Mouse (Mus musculus) kidney, embryonic 14.5 days (tissue): ENCODE measurements around the gene Cited4. TPM values are rescaled to one million over a fixed set of nuclear protein-coding genes. Genes with fewer than 3 reads are reported as not detected.

Experiments used
- ATAC-seq: fragments of 200-750 bp; cut with Nextera tagmentation; 2 replicates; pipeline ENCODE4 v1.8.0; 2017; ENCODE audit warnings: moderate number of reproducible peaks, mild to moderate bottlenecking, moderate TSS enrichment, moderate library complexity; ENCODE audit not compliant: low FRiP score, low TSS enrichment
- H3K27ac ChIP-seq: fragments of 300-500 bp; sonication (generic); 2 replicates; pipeline ENCODE4 v1.5.1; 2014; ENCODE audit warnings: low read depth, mild to moderate bottlenecking, low read length, moderate library complexity, mixed read lengths
- H3K27me3 ChIP-seq: fragments of 300-500 bp; sonication (generic); 2 replicates; pipeline ENCODE4 v1.6.1; 2014; ENCODE audit warnings: mild to moderate bottlenecking, low read length; ENCODE audit not compliant: control insufficient read depth, insufficient read depth
- H3K36me3 ChIP-seq: fragments of 300-500 bp; sonication (generic); 2 replicates; pipeline ENCODE4 v1.6.1; 2014; ENCODE audit warnings: low read length, mixed read lengths; ENCODE audit not compliant: control insufficient read depth, insufficient read depth
- H3K4me1 ChIP-seq: fragments of 300-500 bp; sonication (generic); 2 replicates; pipeline ENCODE4 v1.6.1; 2014; ENCODE audit warnings: low read length, mixed read lengths; ENCODE audit not compliant: control insufficient read depth, insufficient read depth
- H3K4me2 ChIP-seq: fragments of 300-500 bp; sonication (generic); replicated peaks from 2 replicates; pipeline ENCODE4 v1.6.1; 2014; ENCODE audit warnings: low read depth, mild to moderate bottlenecking, low read length
- H3K4me3 ChIP-seq: fragments of 300-500 bp; sonication (generic); 2 replicates; pipeline ENCODE4 v1.5.1; 2014; ENCODE audit warnings: mild to moderate bottlenecking, low read length
- H3K9ac ChIP-seq: fragments of 300-500 bp; sonication (generic); 2 replicates; pipeline ENCODE4 v1.6.1; 2014; ENCODE audit warnings: low read depth, mild to moderate bottlenecking, low read length, moderate library complexity
- H3K9me3 ChIP-seq: fragments of 300-500 bp; sonication (generic); 2 replicates; pipeline ENCODE4 v1.6.1; 2016; ENCODE audit warnings: low read length; ENCODE audit not compliant: control insufficient read depth
- WGBS: fragments of 180-500 bp; shearing (Covaris S2); extraction: QIAGEN DNeasy Blood & Tissue Kit; methylation state at CpG from one replicate; pipeline ENCODE4 v1.1.7; 2014; 5-methylcytosine and 5-hydroxymethylcytosine counted together
- polyA plus RNA-seq: library from polyadenylated mRNA; unstranded; fragments of >200 nt; fragmentation: Nextera tagmentation; extraction: Ambion mirVana; gene quantifications from 2 replicates; pipeline ENCODE4 v1.2.1, GENCODE M21; 2014

The Cited4 gene
- 9.3 and 11.0 TPM in 2 replicates for polyA plus RNA-seq

- Histone ChIP-seq H3K4me1 (no peaks in the 10 kb centered on the region), H3K9ac (peak within 1 kb of the TSS; percentile 59), H3K9me3 (no peaks in the 10 kb centered on the region), H3K27ac (no peak within 1 kb of the TSS), H3K36me3 (no peaks in the 10 kb centered on the region), H3K4me2 (peak within 1 kb of the TSS; percentile 97), H3K27me3 (peaks cover 22% of the 10 kb centered on the region), H3K4me3 (peak within 1 kb of the TSS; percentile 52)
- peak; percentile 90 for ATAC-seq
- under 1% methylated on average over 50 of the region's 50 CpGs for WGBS
Measured at GRCm38 (mm10) chr4:120666358-120667024, at the start of gene Cited4. TSS of gene Cited4 (plus strand) at chr4:120666572.

- no peaks in the 10 kb centered on the region for H3K4me1 ChIP-seq
- H3K9me3 ChIP-seq: no peaks in the 10 kb centered on the region
- H3K9ac ChIP-seq: no peak overlapping the region
- ATAC-seq: no peak
- no peak overlapping the region for H3K27ac ChIP-seq
- H3K36me3 ChIP-seq: no peaks in the 10 kb centered on the region
- WGBS: 82% methylated on average over 6 of the region's 6 CpGs
- no peaks in the 10 kb centered on the region for H3K27me3 ChIP-seq
- no peak overlapping the region for H3K4me3 ChIP-seq
- no peak overlapping the region for H3K4me2 ChIP-seq
Measured at GRCm38 (mm10) chr4:120627728-120628127, 38.6 kb upstream of the Cited4 start.

DNA sequence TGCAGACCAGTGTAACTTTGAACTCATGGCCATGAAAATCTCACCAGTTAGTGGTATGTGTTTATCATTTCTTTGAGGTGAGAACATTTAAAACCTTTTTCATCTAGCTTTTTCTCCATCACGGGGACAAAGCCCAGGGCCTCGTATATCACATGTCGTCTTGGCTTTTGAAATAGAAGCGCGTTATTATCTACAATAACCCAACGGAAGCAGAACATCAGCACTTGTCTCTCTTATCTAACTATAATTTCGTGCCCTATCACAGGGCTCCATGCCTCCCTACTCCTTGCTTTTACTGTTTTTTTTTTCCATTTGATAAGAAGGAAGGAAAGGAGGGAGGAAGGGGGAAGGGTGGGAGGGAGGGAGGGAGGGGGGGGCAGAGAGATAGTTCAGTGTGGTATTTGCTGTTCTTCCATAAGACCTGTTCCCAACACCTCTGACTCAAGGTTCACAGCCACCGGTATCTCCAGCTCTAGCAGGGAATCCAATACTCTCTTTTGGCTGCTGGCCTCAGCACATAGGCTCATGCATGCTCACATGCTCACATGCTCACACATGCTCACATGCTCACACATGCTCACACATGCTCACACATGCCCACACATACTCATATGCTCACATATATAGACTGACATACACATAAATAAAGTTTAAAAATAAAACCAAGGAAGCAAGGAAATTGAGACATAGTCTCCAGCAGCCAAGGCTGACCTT is 36.0 kb upstream of the Cited4 start:
- H3K9ac ChIP-seq: no peak overlapping the region
- no peak for ATAC-seq
- no peaks in the 10 kb centered on the region for H3K36me3 ChIP-seq
- no peaks in the 10 kb centered on the region for H3K27me3 ChIP-seq
- H3K27ac ChIP-seq: no peak overlapping the region
- H3K4me2 ChIP-seq: no peak overlapping the region
- H3K9me3 ChIP-seq: no peaks in the 10 kb centered on the region
- no peak overlapping the region for H3K4me3 ChIP-seq
- no peaks in the 10 kb centered on the region for H3K4me1 ChIP-seq
- WGBS: 78% methylated on average over 8 of the region's 8 CpGs

GRCm38 (mm10) chr4:120631828-120632227 is 34.5 kb upstream of the Cited4 start:
- Histone ChIP-seq H3K27me3 (no peaks in the 10 kb centered on the region), H3K9ac (no peak overlapping the region), H3K36me3 (no peaks in the 10 kb centered on the region), H3K4me3 (no peak overlapping the region), H3K4me2 (no peak overlapping the region), H3K4me1 (no peaks in the 10 kb centered on the region), H3K27ac (no peak overlapping the region), H3K9me3 (no peaks in the 10 kb centered on the region)
- ATAC-seq: no peak
- WGBS: 38% methylated on average over 6 of the region's 6 CpGs

- no peaks in the 10 kb centered on the region for H3K36me3 ChIP-seq
- WGBS: 60% methylated on average over 2 of the region's 2 CpGs
- H3K4me2 ChIP-seq: no peak overlapping the region
- H3K4me1 ChIP-seq: no peaks in the 10 kb centered on the region
- ATAC-seq: no peak
- H3K27ac ChIP-seq: no peak overlapping the region
- H3K4me3 ChIP-seq: no peak overlapping the region
- H3K9me3 ChIP-seq: no peaks in the 10 kb centered on the region
- no peak overlapping the region for H3K9ac ChIP-seq
- H3K27me3 ChIP-seq: no peaks in the 10 kb centered on the region
Measured at GRCm38 (mm10) chr4:120635351-120635750, 31.0 kb upstream of the Cited4 start.

- no peak for ATAC-seq
- Histone ChIP-seq H3K4me2 (no peak overlapping the region), H3K4me3 (no peak overlapping the region), H3K36me3 (no peaks in the 10 kb centered on the region), H3K27ac (no peak overlapping the region), H3K9ac (no peak overlapping the region), H3K9me3 (no peaks in the 10 kb centered on the region), H3K4me1 (no peaks in the 10 kb centered on the region), H3K27me3 (no peaks in the 10 kb centered on the region)
- 91% methylated on average over 6 of the region's 6 CpGs for WGBS
Measured at GRCm38 (mm10) chr4:120641946-120642345, 24.4 kb upstream of the Cited4 start.

DNA sequence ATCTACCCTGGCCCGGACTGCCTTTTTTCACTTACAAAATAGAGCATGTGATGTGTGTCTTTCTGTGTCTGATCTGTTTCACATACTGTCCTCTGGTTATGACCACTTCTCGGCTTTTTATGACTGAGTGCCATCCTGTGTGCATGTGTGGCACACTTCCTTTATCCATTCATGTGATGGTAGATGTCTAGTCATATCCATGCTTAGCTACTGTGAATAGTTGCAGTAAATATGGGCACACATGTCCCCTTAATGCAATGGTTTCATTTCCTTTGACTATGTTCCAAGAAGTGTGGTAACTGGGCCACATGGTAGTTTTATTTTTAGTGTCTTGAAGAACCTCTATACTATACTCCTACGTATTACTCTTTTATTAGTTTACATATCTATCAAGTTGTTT is 22.5 kb upstream of the Cited4 start:
- H3K4me1 ChIP-seq: no peaks in the 10 kb centered on the region
- no peak overlapping the region for H3K4me2 ChIP-seq
- 82% methylated on average over 3 of the region's 3 CpGs for WGBS
- no peak for ATAC-seq
- peaks cover 8% of the 10 kb centered on the region for H3K27me3 ChIP-seq
- no peak overlapping the region for H3K9ac ChIP-seq
- no peak overlapping the region for H3K4me3 ChIP-seq
- no peaks in the 10 kb centered on the region for H3K9me3 ChIP-seq
- H3K27ac ChIP-seq: no peak overlapping the region
- H3K36me3 ChIP-seq: no peaks in the 10 kb centered on the region

GRCm38 (mm10) chr4:120649369-120650207 is 16.8 kb upstream of the Cited4 start:
- peak overlapping the region; percentile 44; the same call in 1 of the 2 replicates for H3K9ac ChIP-seq
- H3K27me3 ChIP-seq: peaks cover 23% of the 10 kb centered on the region
- ATAC-seq: peak; percentile 78
- no peaks in the 10 kb centered on the region for H3K4me1 ChIP-seq
- H3K4me2 ChIP-seq: peak overlapping the region; percentile 73
- H3K9me3 ChIP-seq: 0 out of 2 replicates have a peak, but pooled peaks cover 3% of the 10 kb centered on the region
- WGBS: 4% methylated on average over 52 of the region's 55 CpGs
- H3K27ac ChIP-seq: no peak overlapping the region
- H3K36me3 ChIP-seq: no peaks in the 10 kb centered on the region
- peak overlapping the region; percentile 36 for H3K4me3 ChIP-seq
